Mouse (Mus musculus) liver, adult (tissue): ENCODE measurements around the gene Gm20388.

Source experiments
- GATA4 ChIP-seq: IDR thresholded peaks from 2 replicates; pipeline ENCODE4 v1.6.1; 2014; ENCODE audit warnings: mild to moderate bottlenecking, low read length; ENCODE audit not compliant: insufficient replicate concordance

Gm20388 gene

DNA sequence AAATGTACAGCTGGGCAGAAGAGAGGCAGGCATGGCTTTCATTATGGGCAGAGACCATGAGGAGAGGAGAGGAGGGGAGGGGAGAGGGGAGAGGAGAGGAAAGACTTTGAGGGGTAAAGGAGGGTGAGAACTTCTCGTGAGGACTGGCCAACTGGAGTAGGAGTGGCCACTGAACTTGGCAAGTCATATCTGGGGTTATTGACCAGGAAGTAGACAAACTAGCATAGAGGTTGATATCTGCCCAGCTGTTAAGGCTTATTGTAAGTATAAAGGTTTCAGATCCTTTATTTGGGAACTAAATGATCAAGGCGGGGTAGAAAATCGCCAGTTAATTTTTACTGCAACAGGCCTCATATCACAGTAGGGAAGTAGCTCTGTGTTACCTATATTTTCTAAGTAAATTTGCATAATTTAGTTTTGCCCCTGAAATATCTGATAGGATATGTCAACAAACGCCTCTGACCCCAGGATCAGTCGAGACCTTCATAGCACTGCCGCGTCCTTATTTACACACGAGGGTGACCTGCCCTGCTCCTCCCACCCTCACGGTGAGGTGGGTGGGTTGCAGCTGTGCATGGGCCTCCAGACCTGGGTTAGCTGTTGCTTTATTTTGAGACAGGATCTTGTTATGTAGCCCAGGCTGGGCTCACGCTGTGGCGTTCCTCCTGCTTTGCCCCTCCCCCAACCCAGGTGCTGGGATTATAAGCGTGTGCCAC, 2152.0 kb downstream of the Gm20388 start:
- TF ChIP-seq GATA4 = no peak

GRCm38 (mm10) chr8:122064353-122064752, 2153.7 kb downstream of the Gm20388 start:
- no peak for TF ChIP-seq GATA4

DNA sequence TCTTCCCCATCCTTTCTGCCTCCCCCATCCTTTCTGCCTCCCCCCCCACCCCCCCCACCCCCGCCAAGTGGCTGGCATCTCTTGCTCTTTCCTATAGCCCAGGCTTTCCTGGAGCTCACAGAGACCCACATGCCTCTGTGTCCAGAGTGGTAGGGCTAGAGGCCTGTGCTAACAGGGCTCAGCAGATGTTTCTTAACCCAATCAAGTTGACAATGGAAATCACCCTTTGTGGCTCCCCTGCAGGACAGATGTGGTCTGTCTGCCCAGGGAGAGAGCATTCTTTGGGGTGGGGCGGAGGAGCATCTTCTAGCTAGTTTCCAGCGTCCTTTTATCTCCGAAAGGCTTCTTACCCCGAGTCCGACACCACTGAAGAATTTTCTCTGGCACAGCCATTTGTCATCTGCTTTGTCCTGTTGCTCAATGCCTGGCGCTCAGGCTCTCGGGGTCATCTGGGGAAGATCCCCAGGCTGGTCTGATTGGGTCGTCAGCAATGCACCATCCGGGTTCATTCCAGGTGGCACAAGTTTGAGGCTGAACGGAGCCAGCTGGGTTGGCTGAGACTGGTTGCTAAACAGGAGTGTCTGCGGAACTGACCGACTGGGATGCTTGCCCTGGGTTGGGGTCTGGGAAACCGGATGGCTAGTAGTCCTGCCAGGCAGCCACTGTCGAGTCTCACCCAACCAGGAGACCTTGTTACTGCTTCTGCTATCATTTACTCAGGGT, 2157.3 kb downstream of the Gm20388 start:
- TF ChIP-seq GATA4 = no peak

- TF ChIP-seq GATA4 = no peak
Observed at GRCm38 (mm10) chr8:122068609-122069008, 2158.0 kb downstream of the Gm20388 start.

DNA sequence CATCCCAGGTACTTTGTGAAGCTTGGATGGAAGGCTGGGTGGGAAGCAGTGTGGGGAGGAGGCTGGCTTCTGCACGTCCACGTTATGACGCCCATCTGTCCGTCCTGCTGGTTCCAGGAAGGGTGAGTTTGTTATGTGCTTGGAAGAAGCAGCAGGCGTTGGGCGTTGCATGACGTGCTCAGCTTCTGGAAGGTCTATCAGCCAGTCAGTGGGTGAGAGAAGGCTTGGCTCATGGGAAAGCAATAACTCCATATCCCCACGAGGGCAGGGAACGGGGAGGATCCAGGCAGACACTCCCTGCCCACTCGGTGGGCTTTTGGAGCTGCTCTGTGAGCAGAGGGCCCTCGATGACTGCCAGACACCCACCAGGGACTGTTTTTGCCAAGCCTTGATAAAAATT, 2158.6 kb downstream of the Gm20388 start:
- TF ChIP-seq GATA4 = no peak

GRCm38 (mm10) chr8:122071193-122071592, 2160.6 kb downstream of the Gm20388 start:
- TF ChIP-seq GATA4 = no peak

DNA sequence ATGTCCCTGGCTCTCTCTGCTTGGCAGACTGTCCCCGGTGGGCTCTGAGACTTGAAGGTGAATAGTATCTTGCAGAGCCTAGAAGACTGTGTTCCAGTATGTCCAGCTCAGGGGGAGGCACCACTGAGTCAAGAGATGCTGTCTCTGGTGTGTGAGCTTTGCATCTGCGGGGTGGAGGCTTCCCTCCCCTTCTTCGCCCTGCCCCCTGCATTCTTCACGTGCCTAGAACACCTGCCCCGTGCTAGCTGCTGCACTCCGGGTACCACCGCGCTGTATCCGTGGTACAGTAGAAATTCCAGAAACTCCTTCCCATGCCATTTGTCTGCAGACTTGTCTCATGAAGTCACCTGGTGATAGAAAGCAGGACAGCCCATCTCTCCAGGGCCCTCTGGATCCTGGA, 2163.3 kb downstream of the Gm20388 start:
- no peak for TF ChIP-seq GATA4

DNA sequence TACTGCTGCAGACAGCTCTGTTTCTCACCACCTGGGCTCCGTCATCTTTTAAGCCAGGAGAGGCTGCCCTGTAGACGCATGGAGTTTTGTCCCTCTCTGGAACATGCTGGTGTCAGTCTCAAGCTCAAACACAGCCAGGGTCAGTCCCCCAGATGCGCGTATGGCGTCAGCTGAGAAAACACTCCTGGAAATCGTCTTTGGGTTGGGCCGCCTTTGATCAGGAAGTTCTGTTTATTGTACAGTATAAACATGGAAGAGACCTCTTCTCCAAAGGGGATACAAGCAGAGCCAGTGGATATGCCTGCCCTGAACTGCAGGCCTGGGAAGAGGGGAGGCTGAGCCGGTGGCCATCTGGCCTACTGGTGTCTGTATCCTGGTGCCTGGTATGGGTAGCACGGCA, 2163.8 kb downstream of the Gm20388 start:
- no peak for TF ChIP-seq GATA4

DNA sequence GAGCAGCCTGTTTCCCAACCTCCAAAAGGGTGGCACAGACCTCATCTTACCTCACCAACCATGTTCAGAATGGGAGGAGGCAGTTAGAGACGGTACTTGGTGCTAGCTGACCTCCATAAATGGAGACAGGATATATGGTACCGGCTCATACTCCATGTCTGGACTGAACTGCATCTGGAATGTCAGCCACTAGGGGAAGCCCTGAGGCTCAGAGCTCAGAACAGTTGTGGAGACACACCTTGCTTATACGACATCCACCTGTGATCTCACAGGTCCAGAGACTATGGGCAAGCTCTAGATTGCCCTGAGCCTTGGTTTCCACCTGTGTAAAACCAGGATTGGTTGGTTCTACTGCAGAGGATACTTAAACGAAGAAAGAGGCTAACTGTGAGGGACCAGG, 2164.3 kb downstream of the Gm20388 start:
- no peak for TF ChIP-seq GATA4

DNA sequence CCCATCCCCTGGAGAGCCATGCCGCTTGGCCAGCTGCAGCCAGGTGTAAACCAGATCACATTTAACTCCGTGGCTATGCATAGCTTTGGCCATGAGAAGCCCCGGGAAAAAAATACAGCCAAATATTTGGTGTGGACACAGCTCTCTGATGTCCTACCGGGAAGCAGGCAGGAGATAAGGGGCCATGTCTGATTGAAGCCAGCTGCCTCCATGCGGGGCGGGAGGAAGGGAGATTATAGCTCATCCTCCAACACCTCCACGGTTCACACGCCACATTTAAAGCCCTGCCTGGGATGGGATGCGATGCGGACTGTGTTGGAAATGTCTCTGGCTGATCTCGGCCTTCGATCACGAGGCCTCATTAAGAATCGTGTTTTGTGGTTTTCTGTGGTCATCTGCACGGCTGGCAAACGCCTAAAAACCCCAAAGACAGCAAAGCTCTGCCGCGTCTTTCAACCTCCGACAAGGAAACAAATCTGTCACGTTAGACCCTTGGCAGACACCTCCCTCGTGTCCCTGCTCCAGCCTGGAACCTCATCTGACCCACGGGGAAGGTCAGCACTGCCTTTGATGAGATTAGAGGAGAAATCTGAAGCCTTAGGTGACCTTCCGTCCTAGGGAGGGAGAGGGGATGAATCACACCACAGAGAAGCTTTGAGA, 2165.7 kb downstream of the Gm20388 start:
- TF ChIP-seq GATA4 = no peak

GRCm38 (mm10) chr8:122078321-122078720, 2167.7 kb downstream of the Gm20388 start:
- no peak for TF ChIP-seq GATA4

DNA sequence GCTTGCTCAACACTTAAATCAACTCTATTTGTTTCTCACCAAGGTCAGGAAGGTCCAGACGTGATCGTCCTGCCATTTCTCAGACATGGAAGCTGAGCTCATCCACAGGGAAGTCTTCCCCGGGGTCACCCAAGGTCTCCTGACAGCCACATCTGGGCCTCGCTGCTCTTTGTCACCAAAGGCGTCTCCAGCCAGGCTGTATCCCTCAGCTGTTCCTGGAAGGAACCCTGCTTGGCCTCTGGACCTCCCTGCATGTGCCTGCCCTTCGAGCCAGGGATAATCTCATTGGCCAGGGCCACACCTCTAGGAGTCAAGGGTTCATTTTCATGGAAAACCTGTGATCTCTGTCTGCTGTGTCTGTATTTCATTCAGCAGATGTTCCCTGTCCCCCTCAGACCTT, 2168.5 kb downstream of the Gm20388 start:
- TF ChIP-seq GATA4 = no peak

DNA sequence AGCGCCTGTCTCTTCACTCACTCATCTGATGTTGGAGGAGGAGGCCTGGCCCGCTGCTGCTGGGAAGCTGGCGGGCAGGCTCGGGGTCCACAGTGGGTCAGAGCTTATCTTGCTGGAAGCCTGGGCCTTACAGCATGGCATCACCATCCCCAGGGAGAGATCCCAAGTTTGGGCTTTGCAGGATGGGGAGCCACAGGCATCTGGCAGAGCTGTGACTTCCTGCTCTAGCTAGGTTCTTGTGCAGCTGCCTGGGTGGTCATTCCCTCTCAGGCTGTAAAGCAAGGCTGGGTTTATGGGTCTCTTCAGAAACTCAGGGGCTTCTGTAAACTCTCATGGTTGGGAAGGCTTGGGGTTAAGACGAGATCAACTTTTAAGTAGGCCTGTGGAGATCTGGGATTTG, 2169.7 kb downstream of the Gm20388 start:
- no peak for TF ChIP-seq GATA4

- TF ChIP-seq GATA4 = no peak
Observed at GRCm38 (mm10) chr8:122083401-122083800, 2172.8 kb downstream of the Gm20388 start.

DNA sequence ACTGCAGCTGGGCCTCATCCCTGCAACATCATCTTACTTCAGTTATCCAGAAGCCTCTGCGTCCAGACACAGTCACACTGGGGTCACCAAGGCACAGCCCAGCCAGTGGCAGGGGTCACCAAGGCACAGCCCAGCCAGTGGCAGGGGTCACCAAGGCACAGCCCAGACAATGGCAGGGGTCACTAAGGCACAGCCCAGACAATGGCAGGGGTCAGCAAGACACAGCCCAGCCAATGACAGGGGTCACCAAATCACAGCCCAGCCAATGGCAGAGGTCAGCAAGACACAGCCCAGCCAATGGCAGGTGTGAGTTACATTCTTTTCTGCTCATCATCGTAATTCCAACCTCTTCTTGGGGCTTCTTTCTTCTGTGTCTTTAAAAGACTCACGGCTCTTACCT, 2173.5 kb downstream of the Gm20388 start:
- no peak for TF ChIP-seq GATA4
